Mouse (Mus musculus): ENCODE results near the gene Gm49711.

Gm49711 gene

GRCm38 (mm10) chr16:92057852-92058643 is at the start of gene Gm49711, which contains the start of the genes Mrps6 and Slc5a3:
Gm49711 (plus strand) TSS chr16:92058316.
Mrps6 (plus strand) TSS chr16:92058270.
Slc5a3 (plus strand) TSS chr16:92058322.
- peak; percentile 93 for DNase-seq

DNA sequence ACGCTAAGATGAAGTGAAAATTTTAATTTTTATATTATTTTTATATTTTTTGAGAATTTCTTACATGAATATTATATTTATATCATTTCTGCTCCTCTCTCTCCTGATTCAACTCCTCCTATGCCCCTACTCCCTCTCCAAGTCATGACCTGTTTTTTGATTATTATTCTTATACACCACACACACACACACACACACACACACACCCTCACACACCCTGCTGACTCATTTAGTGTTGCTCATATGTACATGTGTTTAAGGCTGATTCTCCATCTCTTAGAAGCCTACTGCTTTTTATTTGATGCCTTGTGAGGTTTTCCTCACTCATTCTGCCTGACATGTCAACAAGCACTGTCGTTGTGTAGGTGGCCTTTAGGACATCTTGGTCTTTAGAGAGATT is 48.5 kb upstream of the Gm49711 start:
- no peak for DNase-seq

DNA sequence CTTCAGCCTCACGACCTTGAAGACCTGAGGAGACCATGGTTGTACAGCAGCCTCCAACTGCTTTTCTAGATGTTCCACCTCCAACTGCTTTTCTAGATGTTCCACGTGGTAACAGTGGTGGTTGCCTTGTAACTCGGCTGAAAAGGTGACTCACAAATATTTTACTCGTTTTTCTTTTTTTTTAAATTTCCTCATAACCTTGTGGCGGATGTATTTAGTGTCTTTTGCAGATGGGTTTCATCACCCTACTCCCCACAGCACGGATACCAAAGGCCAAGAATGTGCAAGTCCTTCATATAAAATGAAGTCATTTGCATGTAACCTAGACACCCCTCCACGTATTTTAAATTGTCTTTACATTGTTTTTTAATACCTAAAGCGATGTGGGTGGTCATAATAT is 41.3 kb upstream of the Gm49711 start:
- no peak for DNase-seq

- peak; percentile 32 to 51 for DNase-seq
Measured at GRCm38 (mm10) chr16:92019141-92020118, 38.7 kb upstream of the Gm49711 start.

- no peak for DNase-seq
Measured at GRCm38 (mm10) chr16:92021656-92022400, 36.3 kb upstream of the Gm49711 start.

DNA sequence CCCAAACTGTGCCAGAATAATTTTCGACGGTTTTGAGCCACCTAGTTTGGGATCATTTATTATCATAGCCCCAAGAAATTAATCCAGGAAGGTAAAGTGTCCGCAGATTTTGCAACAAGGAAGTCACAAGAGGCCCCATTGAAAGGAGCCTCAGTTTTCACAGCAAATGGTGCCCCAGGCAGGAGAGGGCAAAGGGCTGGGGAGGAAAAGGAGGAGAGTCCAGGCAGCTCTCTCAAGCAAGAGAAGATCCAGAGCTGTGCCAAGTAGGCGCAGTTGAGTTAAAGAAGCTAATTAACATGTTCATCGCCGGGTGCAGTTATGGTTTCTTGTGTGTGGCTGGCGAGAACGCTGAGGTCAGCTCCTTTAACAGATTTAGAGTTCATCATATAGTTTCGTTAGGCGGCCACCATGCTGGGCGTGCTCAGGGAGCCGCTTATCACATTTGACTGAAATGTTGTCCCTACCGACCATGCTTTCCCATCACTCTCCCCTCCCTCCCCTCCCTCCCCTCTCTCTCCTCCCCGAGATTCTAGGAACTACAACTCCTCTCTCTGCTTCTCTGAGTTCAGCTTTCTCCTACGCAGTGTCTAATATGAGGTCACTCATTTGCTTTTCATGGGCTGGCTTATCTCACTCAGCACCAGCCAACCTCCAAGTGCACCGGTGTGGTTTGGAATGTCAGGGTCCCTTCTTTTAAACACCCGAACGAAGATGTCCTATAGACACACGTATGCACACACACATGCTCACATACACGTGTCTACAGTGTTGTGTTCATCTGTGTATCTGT is 35.4 kb upstream of the Gm49711 start:
- DNase-seq = no peak

GRCm38 (mm10) chr16:92033286-92033685 is 24.8 kb upstream of the Gm49711 start:
- DNase-seq = no peak

DNA sequence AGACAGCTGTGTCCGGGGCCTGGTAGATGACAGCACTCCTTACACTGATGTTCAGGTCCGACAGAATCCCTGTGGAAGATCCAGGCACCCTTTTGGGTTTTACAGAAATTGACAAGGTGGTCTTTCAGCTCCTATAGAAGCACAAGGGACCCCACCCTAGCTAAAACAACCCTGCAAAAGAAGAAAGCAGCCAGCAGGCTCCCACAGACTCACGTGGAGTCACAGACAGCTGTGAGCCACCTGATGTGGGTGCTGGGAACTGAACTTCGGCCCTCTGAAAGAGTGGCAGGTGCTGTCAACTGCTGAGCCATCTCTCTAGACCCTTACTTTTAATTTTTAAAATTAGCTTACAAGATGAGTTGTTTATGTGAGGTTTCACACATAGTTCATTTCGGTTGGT is 23.4 kb upstream of the Gm49711 start:
- DNase-seq = no peak

DNA sequence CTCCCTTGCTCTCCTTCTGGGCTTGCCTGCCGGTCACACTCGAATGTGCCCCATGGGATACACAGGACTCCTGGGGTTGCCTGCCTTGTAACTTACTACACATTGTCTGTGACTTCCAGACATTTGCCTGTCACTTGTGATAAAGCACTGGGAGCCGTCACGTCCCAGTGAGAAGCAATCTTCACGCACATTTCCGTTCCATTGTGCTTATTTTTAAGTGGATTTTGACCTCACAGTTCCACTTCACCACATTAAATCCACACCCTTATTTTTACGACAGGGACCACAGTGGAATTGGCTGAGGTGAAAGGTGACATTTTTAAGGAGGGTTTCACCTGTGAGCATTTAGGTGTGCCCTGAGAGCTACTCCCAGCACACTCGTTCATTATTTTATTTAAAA is 21.4 kb upstream of the Gm49711 start:
- DNase-seq = no peak

DNA sequence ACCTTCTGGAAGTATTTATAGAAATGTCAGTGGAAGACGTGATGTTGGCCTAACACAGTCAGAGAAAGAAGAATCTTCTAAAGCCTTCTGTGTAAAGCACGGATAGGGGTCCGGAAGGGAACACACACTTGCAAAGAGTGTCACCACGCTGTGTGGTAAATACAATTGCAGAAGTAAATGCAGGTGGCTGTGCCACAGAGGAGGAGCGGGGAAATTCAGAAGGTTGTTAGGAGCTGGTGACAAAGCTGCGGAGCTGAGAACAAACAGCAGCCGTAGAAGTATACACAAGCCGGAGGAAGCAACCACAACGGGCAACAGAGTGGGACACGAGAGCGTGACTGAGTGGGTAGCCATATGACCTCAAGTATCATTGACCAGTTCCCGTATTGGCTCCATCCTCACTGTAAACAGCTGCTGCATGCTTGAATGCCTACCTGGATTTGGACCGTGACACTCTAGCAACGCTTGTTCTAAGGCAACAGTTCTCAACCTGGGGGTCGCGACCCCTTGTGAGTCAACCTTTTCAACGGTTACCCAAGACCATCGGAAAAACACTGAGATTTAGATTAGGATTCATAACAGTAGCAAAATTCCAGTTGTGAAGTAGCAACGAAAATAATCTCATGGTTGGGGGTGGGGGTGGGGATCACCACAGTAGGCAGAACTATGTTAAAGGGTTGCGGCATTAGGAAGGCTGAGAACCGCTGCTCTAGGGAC is 20.1 kb upstream of the Gm49711 start:
- no peak for DNase-seq

GRCm38 (mm10) chr16:92039421-92039820 is 18.7 kb upstream of the Gm49711 start:
- no peak for DNase-seq

- DNase-seq = no peak
Measured at GRCm38 (mm10) chr16:92039966-92040365, 18.1 kb upstream of the Gm49711 start.

DNA sequence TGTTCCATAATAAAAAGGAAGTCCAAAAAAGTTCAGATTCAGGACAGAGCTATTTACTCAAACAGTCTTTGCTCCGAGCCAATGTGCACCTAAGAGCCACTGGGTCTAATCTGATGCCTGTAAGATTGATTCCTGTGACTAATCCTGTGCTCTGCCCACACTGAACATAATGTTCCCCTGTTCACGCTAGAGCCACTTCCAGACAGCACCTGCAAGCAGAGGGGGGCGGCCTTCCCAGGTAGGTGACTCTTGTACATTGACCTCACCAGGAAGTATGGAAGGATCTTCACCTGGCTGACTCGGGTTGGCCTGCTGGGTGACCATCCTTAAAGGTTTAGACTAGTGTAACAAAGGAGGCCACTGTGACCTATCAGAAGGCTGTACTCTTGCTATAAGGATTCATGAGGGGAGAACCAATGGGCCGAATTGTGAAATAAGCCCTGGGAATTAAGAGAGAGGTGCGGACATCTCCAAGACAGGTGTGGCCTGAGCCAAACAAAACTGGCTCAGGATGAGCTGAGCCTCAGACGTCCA is 6.3 kb upstream of the Gm49711 start:
- no peak for DNase-seq

DNA sequence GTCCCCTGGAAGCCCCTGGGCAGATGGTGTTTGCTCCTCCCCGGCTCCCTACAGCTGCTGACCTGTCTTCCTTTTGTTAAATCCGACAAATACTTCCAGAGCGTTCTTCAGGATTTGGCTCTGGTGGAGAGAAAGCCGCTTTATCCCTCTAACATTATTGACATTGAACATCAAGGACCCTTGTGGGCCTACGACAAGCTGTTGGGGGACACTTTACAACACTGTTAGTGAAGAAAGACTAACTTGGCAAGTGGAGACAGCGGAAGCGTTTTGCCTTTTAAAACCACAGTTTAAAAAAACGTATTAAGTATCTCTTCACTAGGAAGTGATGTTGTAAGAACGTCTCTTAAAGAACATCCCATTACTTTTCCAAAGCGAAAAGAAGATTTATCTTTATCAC is 5.5 kb upstream of the Gm49711 start:
- no peak for DNase-seq

GRCm38 (mm10) chr16:92056711-92057110 is 1.4 kb upstream of the Gm49711 start:
- no peak for DNase-seq

GRCm38 (mm10) chr16:92057456-92057851 is 662 bp upstream of the Gm49711 start:
- DNase-seq = no peak

GRCm38 (mm10) chr16:92058644-92059620 is 816 bp downstream of the Gm49711 start:
- no peak for DNase-seq

GRCm38 (mm10) chr16:92060213-92060612 is 2.1 kb downstream of the Gm49711 start:
- DNase-seq = no peak

DNA sequence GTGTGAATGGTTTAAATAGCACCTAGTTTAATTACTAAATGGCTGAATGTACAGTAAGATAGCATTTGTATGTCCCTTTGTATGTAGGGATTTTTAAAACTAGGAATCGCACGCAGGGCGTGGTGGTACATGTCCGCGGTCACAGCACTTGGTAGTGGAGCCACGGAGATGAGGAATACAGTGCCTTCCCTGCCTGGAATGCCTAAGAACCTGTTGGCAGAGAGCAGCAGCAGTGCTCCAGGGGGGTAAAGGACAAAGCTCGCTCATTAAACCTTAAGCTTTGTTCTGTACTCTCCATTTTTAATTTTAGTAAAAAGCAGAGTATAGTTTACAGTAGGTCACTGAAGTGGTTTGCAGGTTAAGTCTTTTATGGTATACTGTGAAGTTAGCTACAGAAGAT is 3.5 kb downstream of the Gm49711 start:
- no peak for DNase-seq

GRCm38 (mm10) chr16:92062832-92063231 is 4.7 kb downstream of the Gm49711 start:
- no peak for DNase-seq
